Mouse (Mus musculus): ENCODE results near the gene Dcun1d5.

DNA sequence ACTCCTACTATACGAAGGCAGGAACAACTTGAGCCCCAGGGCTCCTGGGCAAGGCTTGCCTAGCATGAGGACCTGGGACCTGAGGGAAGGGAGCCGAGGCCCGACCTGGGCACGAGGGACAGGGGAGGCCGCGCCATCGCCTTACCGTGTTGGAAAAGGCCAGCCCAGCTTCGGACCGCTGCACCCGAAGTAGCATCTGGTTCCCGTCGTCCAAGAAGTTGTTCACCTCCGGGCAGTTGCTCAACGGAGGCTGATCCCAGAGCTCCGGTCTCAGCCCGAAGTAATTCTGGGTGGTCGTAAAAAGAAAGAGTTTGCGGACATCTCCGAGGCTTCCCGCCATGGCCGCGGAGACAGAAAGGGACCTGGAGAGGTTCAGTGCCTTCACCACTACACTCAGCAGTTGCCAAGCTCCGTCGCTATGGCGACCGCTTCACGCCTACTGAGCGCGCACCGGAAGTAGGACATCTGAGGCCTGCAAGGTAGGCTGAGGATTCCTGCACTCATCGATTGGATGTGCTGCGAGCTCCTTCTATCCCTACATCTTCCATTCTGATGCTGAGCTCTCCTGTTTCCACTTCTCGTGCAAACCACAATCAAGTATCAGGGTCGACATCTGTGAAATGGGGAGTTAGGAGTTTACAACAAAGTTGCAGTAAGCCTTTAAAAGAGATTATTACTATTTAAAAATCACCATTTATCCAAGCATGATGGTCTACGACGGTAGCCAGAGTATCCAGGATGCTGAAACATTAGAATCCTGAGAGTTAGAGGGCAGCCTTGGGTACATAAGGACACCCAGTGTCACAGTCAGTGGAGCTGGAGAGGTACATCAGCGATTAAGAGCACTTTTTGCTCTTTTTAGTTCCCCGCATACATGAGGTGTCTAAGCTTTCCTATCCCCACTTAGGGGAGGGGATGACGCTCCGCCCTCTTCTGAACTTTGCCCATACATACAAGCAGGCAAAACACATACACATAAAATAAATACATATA is 7.4 kb upstream of the Dcun1d5 start:
- no peak for TF ChIP-seq ZNF384 (IDR thresholded peaks at IDR 0.05; ENCODE audit: low read depth, low read length)
- no peak for TF ChIP-seq NELFE (IDR thresholded peaks at IDR 0.05; ENCODE audit: low read depth, low read length)
- no peak for TF ChIP-seq CTCF (IDR thresholded peaks at IDR 0.05 in 2 of 3, conservative IDR thresholded peaks at IDR 0.05 in 1 of 3; ENCODE audit: control insufficient read depth in 1 of 3, insufficient read depth in 1 of 3, low read depth in 2 of 3, low read length in 3 of 3, poor library complexity in 1 of 3, severe bottlenecking in 1 of 3)
- TF ChIP-seq EP300 (IDR thresholded peaks at IDR 0.05; ENCODE audit: low read depth in 1 of 2, low read length in 2 of 2): no peak
- no peak for TF ChIP-seq BHLHE40 (IDR thresholded peaks at IDR 0.05; ENCODE audit: borderline replicate concordance, low read depth, low read length)

Measured in MEL (cell line).